Mouse (Mus musculus): ENCODE results near the gene Agap2. TPM values are rescaled to one million over a fixed set of nuclear protein-coding genes. Genes with fewer than 3 reads are reported as not detected.

Agap2 gene
- total RNA-seq, 2 experiments from 2014 or later = 5.7 to 6.2 TPM

DNA sequence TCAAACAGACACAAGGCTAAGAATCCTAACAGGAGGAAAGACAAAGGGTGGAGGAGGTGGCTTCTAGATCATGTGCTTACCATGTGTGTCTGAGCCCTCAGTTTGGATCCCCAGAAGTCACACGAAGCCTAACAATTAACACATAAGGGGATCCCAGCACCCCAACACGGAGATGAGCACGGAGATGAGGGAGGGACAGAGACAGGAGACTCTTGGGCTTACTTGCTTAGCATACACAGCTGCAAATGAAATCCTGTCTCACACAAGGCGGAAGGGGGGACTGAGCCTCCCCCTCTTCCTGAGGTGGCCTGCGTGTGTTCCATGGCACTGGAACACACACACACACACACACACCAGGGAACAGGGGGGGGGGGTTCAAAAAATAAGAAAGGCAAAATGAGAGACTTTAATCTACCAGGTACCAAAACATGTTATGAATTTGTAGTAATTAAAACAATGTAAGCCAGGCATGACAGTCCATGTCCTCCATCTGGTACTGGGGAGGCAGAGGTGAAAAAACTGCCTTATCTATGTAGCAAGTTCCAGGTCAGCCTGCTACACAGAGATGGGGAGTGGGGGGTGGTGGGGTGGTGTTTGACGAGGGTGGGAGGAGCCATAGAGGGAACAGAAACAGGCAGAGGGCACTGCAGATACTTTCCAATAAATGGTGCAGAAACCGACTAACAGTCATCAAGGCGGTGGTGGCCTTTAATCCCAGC is 60.2 kb downstream of the Agap2 start:
- no peak for DNase-seq

DNA sequence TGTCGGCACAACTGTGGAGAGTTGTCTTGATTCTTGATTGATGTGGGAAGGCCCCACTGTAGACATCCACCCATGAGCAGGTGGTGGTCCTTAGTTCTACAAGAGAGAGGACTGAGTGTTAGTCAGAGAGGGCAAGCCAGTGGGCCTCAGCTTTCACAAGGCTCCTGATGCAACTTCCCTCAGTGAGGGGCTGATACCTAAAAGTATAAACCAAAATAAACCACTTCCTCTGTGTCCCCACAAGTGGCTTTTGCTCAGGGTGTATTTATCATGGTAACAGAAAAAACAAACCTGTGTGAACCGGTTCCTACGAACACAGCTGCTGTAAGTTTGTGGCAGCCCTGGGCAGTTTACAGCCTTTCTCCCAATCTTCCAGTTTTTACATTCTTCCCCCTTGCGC is 61.4 kb downstream of the Agap2 start:
- DNase-seq = no peak

DNA sequence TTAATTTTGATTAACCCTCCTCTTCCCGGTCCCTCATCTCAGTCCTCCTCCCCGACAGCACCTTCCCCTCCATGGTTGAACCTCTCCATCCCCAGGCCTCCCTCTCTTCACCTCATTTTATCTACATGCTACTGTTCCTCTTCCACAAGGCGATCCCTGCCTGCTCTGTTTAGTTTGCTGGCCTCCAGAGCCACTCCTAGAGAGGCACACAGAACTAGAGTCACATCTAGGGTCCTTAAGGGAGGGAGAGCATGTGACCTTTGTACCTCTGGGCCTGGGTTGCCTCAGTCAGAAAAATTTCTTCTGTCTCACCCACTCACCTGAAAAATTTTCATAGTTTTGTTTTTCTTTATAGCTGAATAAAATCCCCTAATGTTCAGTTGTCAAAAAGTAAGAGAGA is 62.8 kb downstream of the Agap2 start:
- DNase-seq = no peak

DNA sequence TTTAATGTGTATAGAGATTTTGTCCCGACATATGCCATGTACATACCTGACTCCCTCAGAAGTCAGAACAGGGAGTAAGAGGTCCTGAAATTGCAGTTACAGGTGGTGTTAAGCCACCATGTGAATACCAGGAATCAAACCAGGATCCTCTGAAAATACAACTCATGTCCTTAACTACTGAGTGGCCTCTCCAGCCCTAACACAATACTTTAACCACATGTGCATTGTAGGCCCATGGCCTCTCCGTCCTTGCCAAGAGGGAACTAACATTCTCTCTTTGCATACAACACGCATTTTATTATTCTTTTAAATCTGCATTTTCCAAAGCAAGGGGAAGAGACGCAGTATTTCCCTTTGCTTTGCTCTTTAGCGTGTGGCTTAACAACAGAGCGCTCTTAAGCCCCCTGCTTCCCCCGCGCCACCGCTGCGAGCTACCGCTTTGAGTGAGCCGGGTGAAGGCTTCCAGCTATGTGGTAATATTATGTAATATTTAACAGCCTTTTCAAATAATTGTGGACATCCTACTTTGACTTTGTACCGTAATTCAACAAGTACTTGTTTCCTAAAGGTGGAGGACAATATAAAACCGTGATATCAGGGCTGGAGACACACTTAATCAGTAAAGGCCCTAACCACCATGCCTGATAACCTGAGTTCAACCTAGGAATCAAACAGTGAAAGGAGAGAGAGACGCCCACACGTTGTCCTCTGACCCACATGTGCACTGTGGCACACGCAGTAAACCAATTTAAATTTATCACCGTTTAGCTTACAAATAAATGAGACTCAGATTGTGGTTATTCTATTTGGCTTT is 63.5 kb downstream of the Agap2 start:
- DNase-seq = no peak

DNA sequence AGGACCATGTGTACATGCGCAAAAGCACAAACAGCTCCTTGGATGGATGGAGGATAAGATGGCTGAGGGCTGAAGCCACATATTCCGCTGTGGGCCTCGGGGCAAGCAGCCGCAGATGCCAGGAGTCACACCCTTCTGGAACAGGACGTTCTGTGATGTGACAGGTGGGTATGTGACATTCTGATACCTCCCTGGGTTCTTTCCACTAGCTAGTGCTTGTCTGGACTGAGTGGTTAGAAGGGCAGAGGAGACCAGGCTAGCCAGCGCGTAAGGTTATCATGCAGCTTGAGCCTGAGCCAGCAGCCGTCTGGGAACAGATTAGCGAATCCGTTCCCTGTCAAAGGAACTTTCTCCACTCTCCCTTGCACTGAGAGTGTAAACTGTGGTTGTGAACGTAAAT is 65.9 kb downstream of the Agap2 start:
- DNase-seq = no peak

DNA sequence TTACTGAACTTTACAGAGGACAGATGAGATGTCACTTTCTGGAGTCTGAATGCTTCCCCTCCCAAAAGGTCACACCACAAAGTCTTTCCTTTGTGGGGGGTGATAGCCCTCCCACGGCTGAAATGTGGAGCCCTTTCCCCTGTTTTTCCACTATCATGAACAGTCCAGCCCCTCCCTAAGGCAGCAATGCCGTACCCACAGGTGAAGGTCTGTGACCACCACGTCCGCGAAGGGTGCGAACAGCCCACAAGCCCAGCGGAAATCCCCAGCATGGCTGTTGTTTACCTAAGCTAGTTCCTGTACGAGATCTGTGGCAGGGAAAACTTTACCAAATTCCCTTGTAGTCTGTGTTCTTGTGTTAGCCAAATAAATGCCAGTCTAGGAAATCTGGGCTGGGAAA is 66.4 kb downstream of the Agap2 start:
- no peak for DNase-seq

Other genes starting within 250 kb of the Agap2 start
- 10 to 100 TPM in 1 of 2 experiments, 1 to 10 TPM in 1; 7.4 to 11.3 TPM for gene Atp23, start 173.9 kb upstream of the Agap2 start, total RNA-seq (2021)
- gene Ctdsp2, start 96.6 kb upstream of the Agap2 start, total RNA-seq (2021) = 100 to 1,000 TPM; 137 to 168 TPM
- 1 to 10 TPM in 1 of 2 experiments, under 1 TPM in 1; 0.72 to 2.1 TPM for gene Avil, start 74.6 kb upstream of the Agap2 start, total RNA-seq (2021)
- gene Tsfm, start 44.4 kb upstream of the Agap2 start, total RNA-seq (2021) = 10 to 100 TPM; 74.9 to 76.1 TPM
- 10 to 100 TPM; 14.9 to 17.6 TPM for gene Mettl1, start 33.9 kb upstream of the Agap2 start, total RNA-seq (2021)
- gene Eef1akmt3, start 33.8 kb upstream of the Agap2 start, total RNA-seq (2021) = under 1 TPM; 0.24 to 0.42 TPM
- gene Cyp27b1, start 27.0 kb upstream of the Agap2 start, total RNA-seq (2021) = under 1 TPM; 0.27 to 0.30 TPM
- 1 to 10 TPM; 6.5 to 6.9 TPM for gene March9, start 15.1 kb upstream of the Agap2 start, total RNA-seq (2021)
- 100 to 1,000 TPM; 267 to 302 TPM for gene Cdk4, start 11.8 kb upstream of the Agap2 start, total RNA-seq (2021)
- gene Tspan31, start 5.0 kb upstream of the Agap2 start, total RNA-seq (2021) = 10 to 100 TPM; 81.7 to 94.3 TPM
- 10 to 100 TPM; 82.0 to 88.6 TPM for gene Os9, start 45.8 kb downstream of the Agap2 start, total RNA-seq (2021)
- 10 to 100 TPM; 12.7 to 16.3 TPM for gene B4galnt1, start 89.9 kb downstream of the Agap2 start, total RNA-seq (2021)
- 10 to 100 TPM in 1 of 2 experiments, 1 to 10 TPM in 1; 7.4 to 13.7 TPM for gene Slc26a10, start 105.4 kb downstream of the Agap2 start, total RNA-seq (2021)
- gene Arhgef25, start 114.8 kb downstream of the Agap2 start, total RNA-seq (2021) = 10 to 100 TPM; 18.1 to 26.5 TPM
- gene Dtx3, start 120.4 kb downstream of the Agap2 start, total RNA-seq (2021) = 10 to 100 TPM; 48.3 to 69.4 TPM
- gene Pip4k2c, start 136.3 kb downstream of the Agap2 start, total RNA-seq (2021) = 10 to 100 TPM; 27.7 to 30.9 TPM
- 10 to 100 TPM in 1 of 2 experiments, 1 to 10 TPM in 1; 7.4 to 16.9 TPM for gene Kif5a, start 188.1 kb downstream of the Agap2 start, total RNA-seq (2021)
- gene Dctn2, start 191.1 kb downstream of the Agap2 start, total RNA-seq (2021) = 100 to 1,000 TPM; 151 to 164 TPM
- 10 to 100 TPM; 42.9 to 66.4 TPM for gene Mbd6, start 213.7 kb downstream of the Agap2 start, total RNA-seq (2021)
- 10 to 100 TPM; 82.6 to 86.3 TPM for gene Mars, start 236.5 kb downstream of the Agap2 start, total RNA-seq (2021)
- gene Arhgap9, start 246.7 kb downstream of the Agap2 start, total RNA-seq (2021) = 1 to 10 TPM; 6.5 to 6.6 TPM

Data from adrenal gland, postnatal 10 days (tissue).